Mouse (Mus musculus): Measurements from ENCODE around the gene Tlx2. TPM values are rescaled to one million over a fixed set of nuclear protein-coding genes. Genes with fewer than 3 reads are reported as not detected.

The Tlx2 gene
- polyA plus RNA-seq, 1 experiment from 2014 or later = 0.12 TPM

GRCm38 (mm10) chr6:83084477-83084876 lies 14.4 kb upstream of the Tlx2 start:
- Histone ChIP-seq H3K4me2 (ENCODE audit: low read length) (peak overlapping the region; percentile 18; the same call in 1 of the 2 replicates), H3K9me3 (replicated peaks; ENCODE audit: low read length) (no peaks in the 10 kb centered on the region), H3K9ac (ENCODE audit: low read depth, low read length) (no peak overlapping the region), H3K4me1 (replicated peaks; ENCODE audit: insufficient read depth, low read length) (peaks cover 11% of the 10 kb centered on the region), H3K4me3 (replicated peaks; ENCODE audit: low read depth, low read length) (no peak overlapping the region), H3K27me3 (ENCODE audit: insufficient read depth, low read length) (peaks cover 20% of the 10 kb centered on the region; the same call in 1 of the 2 replicates), H3K27ac (no peak overlapping the region), H3K36me3 (ENCODE audit: insufficient read depth, low read length) (peaks cover 4% of the 10 kb centered on the region; the same call in 1 of the 2 replicates)
- ATAC-seq (replicated peaks; ENCODE audit: low FRiP score, low read depth) (no peak), DNase-seq (ENCODE audit: low spot score) (peak; percentile 39)
- WGBS = 15% methylated on average over 6 of the region's 6 CpGs
- no peak for TF ChIP-seq CTCF (IDR thresholded peaks at IDR 0.05; ENCODE audit: low read depth)

- no peak overlapping the region for H3K27ac ChIP-seq
- peaks cover 14% of the 10 kb centered on the region; the same call in 1 of the 2 replicates for H3K27me3 ChIP-seq (ENCODE audit: insufficient read depth, low read length)
- H3K4me2 ChIP-seq (ENCODE audit: low read length) = no peak overlapping the region
- peaks cover 4% of the 10 kb centered on the region; the same call in 1 of the 2 replicates for H3K36me3 ChIP-seq (ENCODE audit: insufficient read depth, low read length)
- no peaks in the 10 kb centered on the region for H3K9me3 ChIP-seq (replicated peaks; ENCODE audit: low read length)
- ATAC-seq (replicated peaks; ENCODE audit: low FRiP score, low read depth) (no peak), DNase-seq (ENCODE audit: low spot score) (no peak)
- peaks cover 15% of the 10 kb centered on the region for H3K4me1 ChIP-seq (replicated peaks; ENCODE audit: insufficient read depth, low read length)
- H3K4me3 ChIP-seq (replicated peaks; ENCODE audit: low read depth, low read length) = no peak overlapping the region
- WGBS = 32% methylated on average over 5 of the region's 5 CpGs
- no peak overlapping the region for H3K9ac ChIP-seq (ENCODE audit: low read depth, low read length)
- TF ChIP-seq CTCF (IDR thresholded peaks at IDR 0.05; ENCODE audit: low read depth) = no peak
Measured at GRCm38 (mm10) chr6:83083497-83083896, 13.4 kb upstream of the Tlx2 start.

GRCm38 (mm10) chr6:83080210-83080609 lies 10.1 kb upstream of the Tlx2 start:
- Histone ChIP-seq H3K9ac (ENCODE audit: low read depth, low read length) (no peak overlapping the region), H3K9me3 (replicated peaks; ENCODE audit: low read length) (no peaks in the 10 kb centered on the region), H3K27ac (no peak overlapping the region), H3K4me1 (replicated peaks; ENCODE audit: insufficient read depth, low read length) (0 out of 2 replicates have a peak, but pooled peaks cover 4% of the 10 kb centered on the region), H3K4me3 (replicated peaks; ENCODE audit: low read depth, low read length) (no peak overlapping the region), H3K4me2 (ENCODE audit: low read length) (no peak overlapping the region), H3K27me3 (ENCODE audit: insufficient read depth, low read length) (no peaks in the 10 kb centered on the region), H3K36me3 (ENCODE audit: insufficient read depth, low read length) (peaks cover 4% of the 10 kb centered on the region; the same call in 1 of the 2 replicates)
- ATAC-seq (replicated peaks; ENCODE audit: low FRiP score, low read depth) (no peak), DNase-seq (ENCODE audit: low spot score) (no peak)
- no peak for TF ChIP-seq CTCF (IDR thresholded peaks at IDR 0.05; ENCODE audit: low read depth)
- 94% methylated on average over 5 of the region's 5 CpGs for WGBS

- peak overlapping the region; percentile 98 for H3K4me2 ChIP-seq (ENCODE audit: low read length)
- peaks cover 12% of the 10 kb centered on the region; the same call in 1 of the 2 replicates for H3K27me3 ChIP-seq (ENCODE audit: insufficient read depth, low read length)
- H3K4me1 ChIP-seq (replicated peaks; ENCODE audit: insufficient read depth, low read length) = 0 out of 2 replicates have a peak, but pooled peaks cover 4% of the 10 kb centered on the region
- peak overlapping the region; percentile 87 for H3K27ac ChIP-seq
- H3K36me3 ChIP-seq (ENCODE audit: insufficient read depth, low read length) = peaks cover 4% of the 10 kb centered on the region; the same call in 1 of the 2 replicates
- DNase-seq (ENCODE audit: low spot score) (peak; percentile 96), ATAC-seq (replicated peaks; ENCODE audit: low FRiP score, low read depth) (peak; percentile 91)
- TF ChIP-seq CTCF (IDR thresholded peaks at IDR 0.05; ENCODE audit: low read depth) = peak; percentile 72
- H3K4me3 ChIP-seq (replicated peaks; ENCODE audit: low read depth, low read length) = peak overlapping the region; percentile 66
- under 1% methylated on average over 46 of the region's 46 CpGs for WGBS
- no peaks in the 10 kb centered on the region for H3K9me3 ChIP-seq (replicated peaks; ENCODE audit: low read length)
- H3K9ac ChIP-seq (ENCODE audit: low read depth, low read length) = peak overlapping the region; percentile 76
Measured at GRCm38 (mm10) chr6:83078324-83078858, 8.3 kb upstream of the Tlx2 start.

GRCm38 (mm10) chr6:83077630-83078323 lies 7.7 kb upstream of the Tlx2 start, which contains the start of gene Pcgf1:
Gene Pcgf1 (plus strand): TSS chr6:83077869.
- H3K27ac ChIP-seq = peak within 1 kb of the TSS; percentile 87
- peak within 1 kb of the TSS; percentile 76 for H3K9ac ChIP-seq (ENCODE audit: low read depth, low read length)
- peaks cover 4% of the 10 kb centered on the region; the same call in 1 of the 2 replicates for H3K36me3 ChIP-seq (ENCODE audit: insufficient read depth, low read length)
- peak within 1 kb of the TSS; percentile 66 for H3K4me3 ChIP-seq (replicated peaks; ENCODE audit: low read depth, low read length)
- H3K27me3 ChIP-seq (ENCODE audit: insufficient read depth, low read length) = peaks cover 13% of the 10 kb centered on the region; the same call in 1 of the 2 replicates
- DNase-seq (ENCODE audit: low spot score) (peak; percentile 39), ATAC-seq (replicated peaks; ENCODE audit: low FRiP score, low read depth) (peak; percentile 53)
- no peaks in the 10 kb centered on the region for H3K9me3 ChIP-seq (replicated peaks; ENCODE audit: low read length)
- TF ChIP-seq CTCF (IDR thresholded peaks at IDR 0.05; ENCODE audit: low read depth) = no peak
- WGBS = under 1% methylated on average over 54 of the region's 54 CpGs
- 0 out of 2 replicates have a peak, but pooled peaks cover 4% of the 10 kb centered on the region for H3K4me1 ChIP-seq (replicated peaks; ENCODE audit: insufficient read depth, low read length)
- H3K4me2 ChIP-seq (ENCODE audit: low read length) = peak within 1 kb of the TSS; percentile 98

- Histone ChIP-seq H3K36me3 (ENCODE audit: insufficient read depth, low read length) (no peaks in the 10 kb centered on the region), H3K9ac (ENCODE audit: low read depth, low read length) (no peak overlapping the region), H3K27me3 (ENCODE audit: insufficient read depth, low read length) (peaks cover 37% of the 10 kb centered on the region), H3K4me1 (replicated peaks; ENCODE audit: insufficient read depth, low read length) (peaks cover 4% of the 10 kb centered on the region; the same call in 1 of the 2 replicates), H3K4me2 (ENCODE audit: low read length) (no peak overlapping the region), H3K9me3 (replicated peaks; ENCODE audit: low read length) (no peaks in the 10 kb centered on the region), H3K4me3 (replicated peaks; ENCODE audit: low read depth, low read length) (no peak overlapping the region), H3K27ac (no peak overlapping the region)
- ATAC-seq (replicated peaks; ENCODE audit: low FRiP score, low read depth) (no peak), DNase-seq (ENCODE audit: low spot score) (peak; percentile 40)
- 18% methylated on average over 2 of the region's 2 CpGs for WGBS
- peak; percentile 65 for TF ChIP-seq CTCF (IDR thresholded peaks at IDR 0.05; ENCODE audit: low read depth)
Measured at GRCm38 (mm10) chr6:83074979-83075378, 4.9 kb upstream of the Tlx2 start.

Measured in kidney, postnatal 0 days (tissue).